Mouse (Mus musculus) heart, embryonic 14.5 days (tissue): ENCODE data around the gene Fam241a. TPM values are rescaled to one million over a fixed set of nuclear protein-coding genes. Genes with fewer than 3 reads are reported as not detected.

Source experiments
- ATAC-seq: fragments of 200-750 bp; cut with Nextera tagmentation; 2 replicates; pipeline ENCODE4 v1.8.0; 2017; ENCODE audit warnings: low read depth, moderate TSS enrichment; ENCODE audit not compliant: insufficient number of reproducible peaks, insufficient read depth, low FRiP score
- H3K27ac ChIP-seq, 2 experiments: fragments of 200-500 bp in 1 of 2; fragments of 300-500 bp in 1 of 2; sonication (generic) in 1 of 2; replicated peaks in 1 of 2; 2 replicates each; pipeline ENCODE4 v1.5.1; 2012 to 2014; ENCODE audit warnings: low read depth in 2 of 2, low read length in 2 of 2, control low read depth in 1 of 2, mild to moderate bottlenecking in 1 of 2, mixed read lengths in 1 of 2; ENCODE audit not compliant: control insufficient read depth in 1 of 2, insufficient read depth in 1 of 2
- H3K27me3 ChIP-seq: fragments of 300-500 bp; sonication (generic); 2 replicates; pipeline ENCODE4 v1.6.1; 2014; ENCODE audit warnings: mild to moderate bottlenecking, low read length, control low read depth; ENCODE audit not compliant: control insufficient read depth, insufficient read depth
- H3K36me3 ChIP-seq: fragments of 300-500 bp; sonication (generic); 2 replicates; pipeline ENCODE4 v1.6.1; 2014; ENCODE audit warnings: mild to moderate bottlenecking, control low read depth, low read length, mixed read lengths; ENCODE audit not compliant: control insufficient read depth, insufficient read depth
- H3K4me1 ChIP-seq, 2 experiments: fragments of 200-500 bp in 1 of 2; fragments of 300-500 bp in 1 of 2; sonication (generic) in 1 of 2; 2 replicates each; pipeline ENCODE4 v1.6.1; 2012 to 2014; ENCODE audit warnings: low read length in 2 of 2, control low read depth in 1 of 2, mixed read lengths in 1 of 2; ENCODE audit not compliant: control insufficient read depth in 2 of 2, insufficient read depth in 2 of 2
- H3K4me2 ChIP-seq: fragments of 300-500 bp; sonication (generic); 2 replicates; pipeline ENCODE4 v1.6.1; 2014; ENCODE audit warnings: mild to moderate bottlenecking, low read length
- H3K4me3 ChIP-seq, 2 experiments: fragments of 200-500 bp in 1 of 2; fragments of 300-500 bp in 1 of 2; sonication (generic) in 1 of 2; 2 replicates each; pipeline ENCODE4 v1.5.1; 2012 to 2014; ENCODE audit warnings: low read length in 2 of 2, mild to moderate bottlenecking in 2 of 2, control low read depth in 1 of 2, low read depth in 1 of 2, moderate library complexity in 1 of 2; ENCODE audit not compliant: control insufficient read depth in 1 of 2, insufficient read depth in 1 of 2
- H3K9ac ChIP-seq: fragments of 300-500 bp; sonication (generic); 2 replicates; pipeline ENCODE4 v1.6.1; 2014; ENCODE audit warnings: mild to moderate bottlenecking, low read length
- H3K9me3 ChIP-seq: fragments of 300-500 bp; sonication (generic); 2 replicates; pipeline ENCODE4 v1.6.1; 2016; ENCODE audit warnings: low read length, control low read depth; ENCODE audit not compliant: control insufficient read depth
- WGBS: fragments of 180-500 bp; shearing (Covaris S2); extraction: QIAGEN DNeasy Blood & Tissue Kit; methylation state at CpG from one replicate; pipeline ENCODE4 v1.1.7; 2014; 5-methylcytosine and 5-hydroxymethylcytosine counted together
- polyA plus RNA-seq: library from polyadenylated mRNA; unstranded; fragments of >200 nt; fragmentation: Nextera tagmentation; extraction: Ambion mirVana; gene quantifications from 2 replicates; pipeline ENCODE4 v1.2.1, GENCODE M21; 2014

The Fam241a gene
- polyA plus RNA-seq, 1 experiment from 2014 or later = 10.2 TPM

DNA sequence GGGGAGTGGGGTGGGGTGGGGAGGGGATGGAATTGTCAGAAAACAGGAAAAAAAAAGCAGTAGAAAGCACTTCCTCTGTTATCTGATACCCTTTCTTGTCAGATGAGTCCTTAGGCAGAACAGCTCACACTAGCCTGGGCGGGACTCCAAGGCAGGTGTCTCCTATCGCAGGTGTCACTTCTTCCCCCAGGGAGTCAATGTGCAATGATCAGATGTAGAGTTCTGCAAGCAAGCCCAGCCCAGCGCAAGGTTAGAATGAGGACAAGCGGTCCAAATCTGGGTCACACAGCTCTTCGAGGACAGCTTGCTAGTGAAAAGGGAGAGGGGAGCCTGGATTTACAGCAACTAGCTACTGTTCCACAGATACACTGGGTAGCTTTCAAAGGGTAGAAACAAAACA, 26.0 kb upstream of the Fam241a start:
- H3K27me3 ChIP-seq = no peaks in the 10 kb centered on the region
- peaks cover 0 to 3% of the 10 kb centered on the region in 2 experiments; a peak in 2 of 4 replicates for H3K4me1 ChIP-seq
- H3K4me3 ChIP-seq = no peak overlapping the region
- no peaks in the 10 kb centered on the region for H3K9me3 ChIP-seq
- no peak overlapping the region for H3K27ac ChIP-seq
- no peak for ATAC-seq
- H3K9ac ChIP-seq = no peak overlapping the region
- no peak overlapping the region for H3K4me2 ChIP-seq
- H3K36me3 ChIP-seq = no peaks in the 10 kb centered on the region
- 60% methylated on average over 5 of the region's 5 CpGs for WGBS

DNA sequence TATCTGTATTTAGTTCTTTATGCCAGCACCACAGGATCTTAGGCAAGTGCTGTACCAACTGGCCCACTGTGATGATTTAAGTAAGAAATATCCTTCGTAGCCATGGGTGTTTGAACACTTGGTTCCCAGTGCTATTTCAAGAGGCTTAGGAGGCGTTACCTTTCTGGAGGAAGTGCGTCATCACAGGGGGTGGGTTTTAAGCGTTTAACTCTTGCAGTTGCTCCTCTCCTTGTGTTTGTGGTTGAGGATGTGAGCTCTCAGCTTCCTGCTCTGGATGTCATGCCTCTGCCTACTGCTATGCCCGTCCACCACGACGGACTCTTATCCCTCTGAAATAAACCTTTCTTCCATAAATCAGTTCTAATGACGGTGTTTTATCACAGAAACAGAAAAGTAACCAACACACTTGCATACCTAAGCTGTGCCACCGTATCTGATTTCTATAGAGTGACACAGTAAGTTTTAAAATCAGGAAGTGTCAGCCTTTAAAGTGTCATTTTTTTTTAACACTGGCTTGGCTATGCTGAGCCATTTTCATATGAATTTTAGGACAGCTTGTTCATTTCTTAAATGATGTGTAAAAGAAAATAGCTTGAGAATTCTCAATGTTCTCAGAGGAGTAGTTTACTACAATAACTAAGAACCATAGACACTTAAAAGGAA, 22.0 kb upstream of the Fam241a start:
- H3K9me3 ChIP-seq = no peaks in the 10 kb centered on the region
- ATAC-seq = no peak
- H3K4me3 ChIP-seq = no peak overlapping the region
- H3K4me1 ChIP-seq = peaks cover 5 to 14% of the 10 kb centered on the region in 2 experiments; a peak in 3 of 4 replicates
- H3K4me2 ChIP-seq = no peak overlapping the region
- 67% methylated on average over 9 of the region's 9 CpGs for WGBS
- H3K27ac ChIP-seq = no peak overlapping the region
- no peak overlapping the region for H3K9ac ChIP-seq
- no peaks in the 10 kb centered on the region for H3K36me3 ChIP-seq
- no peaks in the 10 kb centered on the region for H3K27me3 ChIP-seq

DNA sequence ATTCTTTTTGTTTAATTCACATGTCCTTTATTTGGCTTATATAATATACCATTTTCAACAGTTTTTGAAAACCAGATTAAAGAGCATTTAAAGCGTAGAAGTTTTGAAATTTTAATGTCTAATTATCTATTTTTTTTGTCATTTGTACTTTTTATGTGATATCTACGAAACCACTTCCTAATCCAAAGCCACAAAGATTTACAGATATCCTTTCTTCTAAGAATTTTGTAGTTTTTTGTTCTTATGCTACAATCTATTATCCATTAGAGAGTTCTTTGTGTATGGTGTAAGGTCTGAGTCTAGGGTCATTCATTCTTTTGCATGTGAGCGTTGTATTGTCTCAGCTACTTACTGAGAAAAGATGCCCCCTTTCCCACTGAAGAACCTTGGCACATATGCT, 21.4 kb upstream of the Fam241a start:
- Histone ChIP-seq H3K9me3 (no peaks in the 10 kb centered on the region), H3K27me3 (no peaks in the 10 kb centered on the region), H3K36me3 (no peaks in the 10 kb centered on the region), H3K4me3 (no peak overlapping the region), H3K9ac (no peak overlapping the region), H3K4me2 (no peak overlapping the region), H3K4me1 (peaks cover 5 to 15% of the 10 kb centered on the region in 2 experiments; a peak in 3 of 4 replicates), H3K27ac (no peak overlapping the region)
- 87% methylated on average over 3 of the region's 3 CpGs for WGBS
- ATAC-seq = no peak

DNA sequence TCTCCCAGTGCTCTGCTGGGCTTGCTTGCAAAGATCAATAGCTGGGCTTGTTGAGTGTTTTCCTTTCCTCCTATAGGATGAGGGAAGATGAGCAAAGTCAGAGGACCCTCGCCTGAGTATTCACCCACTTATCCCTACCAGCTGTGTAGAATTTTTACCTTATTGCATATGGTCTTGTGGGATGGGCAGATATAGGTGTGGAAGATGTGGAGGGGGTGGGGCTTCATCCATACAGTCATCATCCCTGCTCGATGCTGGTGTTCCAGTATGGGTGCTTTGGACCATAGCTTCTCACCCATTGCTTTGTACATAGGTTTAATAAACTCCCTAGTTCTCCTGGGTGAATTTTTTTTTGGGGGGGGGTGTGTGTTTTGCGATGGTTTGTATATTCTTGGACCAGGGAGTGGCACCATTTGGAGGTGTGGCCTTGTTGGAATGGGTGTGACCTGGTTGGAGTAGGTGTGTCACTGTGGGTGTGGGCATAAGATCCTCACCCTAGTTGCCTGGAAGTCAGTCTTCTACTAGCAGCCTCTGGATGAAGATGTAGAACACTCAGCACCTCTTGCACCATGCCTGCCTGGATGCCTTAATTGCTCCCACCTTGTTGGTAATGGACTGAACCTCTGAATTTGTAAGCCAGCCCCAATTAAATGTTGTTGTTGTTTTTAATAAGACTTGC, 19.7 kb upstream of the Fam241a start:
- ATAC-seq = no peak
- H3K4me3 ChIP-seq = no peak overlapping the region
- H3K4me2 ChIP-seq = no peak overlapping the region
- H3K36me3 ChIP-seq = no peaks in the 10 kb centered on the region
- no peak overlapping the region for H3K27ac ChIP-seq
- H3K27me3 ChIP-seq = no peaks in the 10 kb centered on the region
- H3K9me3 ChIP-seq = no peaks in the 10 kb centered on the region
- no peak overlapping the region for H3K9ac ChIP-seq
- WGBS = 89% methylated on average over 3 of the region's 3 CpGs
- H3K4me1 ChIP-seq = peaks cover 5 to 15% of the 10 kb centered on the region in 2 experiments; a peak in 3 of 4 replicates

DNA sequence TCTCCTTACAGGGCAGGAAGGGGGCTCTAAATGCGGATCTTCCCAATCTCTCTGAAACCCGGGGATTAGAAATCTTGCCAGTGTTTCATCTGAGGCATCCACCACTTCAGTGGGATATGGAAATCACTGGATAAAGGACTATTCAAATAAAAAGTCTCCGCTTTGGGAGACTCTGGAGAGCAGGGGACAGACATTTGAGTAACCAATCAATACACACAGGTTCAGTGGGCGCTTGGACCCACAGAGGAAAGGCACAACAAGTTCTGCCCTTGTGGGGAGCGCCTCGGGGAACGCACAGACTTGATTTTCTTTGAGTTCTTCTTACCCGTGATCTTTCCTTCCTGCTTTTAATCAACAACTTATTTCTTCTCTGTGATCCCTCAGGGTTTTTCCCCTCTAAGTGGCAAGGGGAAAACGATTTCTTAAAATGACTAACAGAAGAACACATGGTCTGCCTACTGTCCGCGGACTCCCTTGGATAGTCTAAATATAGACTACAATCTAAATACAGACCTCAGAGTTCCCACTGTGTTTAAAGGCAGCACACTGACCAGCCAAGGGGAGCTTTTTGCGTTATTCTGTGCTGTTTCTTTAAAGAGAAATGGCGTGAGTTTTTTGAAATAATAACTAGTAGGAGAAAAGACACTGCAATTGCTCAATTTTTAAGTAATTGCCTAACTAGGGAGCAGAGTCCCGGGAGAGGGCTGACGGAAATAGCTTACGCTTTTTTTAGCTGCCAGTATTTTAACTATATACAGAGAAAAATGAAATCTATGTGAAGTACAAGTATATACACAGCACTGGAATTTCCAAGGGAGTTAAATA, 18.0 kb upstream of the Fam241a start:
- Histone ChIP-seq H3K27ac (peak overlapping the region; percentile 75 to 83), H3K9ac (peak overlapping the region; percentile 64), H3K4me3 (peak overlapping the region; percentile 25 to 32), H3K4me2 (peak overlapping the region; percentile 63), H3K27me3 (no peaks in the 10 kb centered on the region), H3K4me1 (peaks cover 5 to 15% of the 10 kb centered on the region in 2 experiments; a peak in 3 of 4 replicates), H3K36me3 (no peaks in the 10 kb centered on the region), H3K9me3 (peaks cover 3% of the 10 kb centered on the region; the same call in 1 of the 2 replicates)
- ATAC-seq = no peak
- WGBS = 22% methylated on average over 16 of the region's 16 CpGs

DNA sequence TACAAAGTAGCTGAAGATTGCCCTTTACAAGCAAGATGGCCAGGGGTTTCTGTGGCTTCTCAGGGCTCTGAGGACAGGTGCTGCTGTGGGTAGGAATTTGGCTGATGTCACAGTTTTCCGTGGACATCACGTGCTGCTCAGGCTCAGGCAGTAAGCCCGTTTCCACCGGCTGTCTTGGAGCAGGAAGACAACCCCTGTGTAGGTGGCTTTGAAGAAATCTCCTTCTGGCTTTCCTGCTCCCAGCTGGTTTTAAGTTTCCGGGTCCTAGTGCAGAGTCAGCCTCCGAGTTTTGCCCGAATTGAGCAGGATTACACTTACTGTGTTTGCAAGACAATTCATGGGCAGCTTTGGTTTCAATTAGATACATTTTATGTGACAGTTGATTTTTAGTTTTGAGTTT, 13.8 kb upstream of the Fam241a start:
- H3K4me2 ChIP-seq = no peak overlapping the region
- H3K27ac ChIP-seq = no peak overlapping the region
- WGBS = 70% methylated on average over 7 of the region's 7 CpGs
- no peaks in the 10 kb centered on the region for H3K36me3 ChIP-seq
- peaks cover 5 to 15% of the 10 kb centered on the region in 2 experiments; a peak in 3 of 4 replicates for H3K4me1 ChIP-seq
- no peak overlapping the region for H3K4me3 ChIP-seq
- no peaks in the 10 kb centered on the region for H3K27me3 ChIP-seq
- no peak overlapping the region for H3K9ac ChIP-seq
- no peak for ATAC-seq
- H3K9me3 ChIP-seq = peaks cover 6% of the 10 kb centered on the region; the same call in 1 of the 2 replicates

DNA sequence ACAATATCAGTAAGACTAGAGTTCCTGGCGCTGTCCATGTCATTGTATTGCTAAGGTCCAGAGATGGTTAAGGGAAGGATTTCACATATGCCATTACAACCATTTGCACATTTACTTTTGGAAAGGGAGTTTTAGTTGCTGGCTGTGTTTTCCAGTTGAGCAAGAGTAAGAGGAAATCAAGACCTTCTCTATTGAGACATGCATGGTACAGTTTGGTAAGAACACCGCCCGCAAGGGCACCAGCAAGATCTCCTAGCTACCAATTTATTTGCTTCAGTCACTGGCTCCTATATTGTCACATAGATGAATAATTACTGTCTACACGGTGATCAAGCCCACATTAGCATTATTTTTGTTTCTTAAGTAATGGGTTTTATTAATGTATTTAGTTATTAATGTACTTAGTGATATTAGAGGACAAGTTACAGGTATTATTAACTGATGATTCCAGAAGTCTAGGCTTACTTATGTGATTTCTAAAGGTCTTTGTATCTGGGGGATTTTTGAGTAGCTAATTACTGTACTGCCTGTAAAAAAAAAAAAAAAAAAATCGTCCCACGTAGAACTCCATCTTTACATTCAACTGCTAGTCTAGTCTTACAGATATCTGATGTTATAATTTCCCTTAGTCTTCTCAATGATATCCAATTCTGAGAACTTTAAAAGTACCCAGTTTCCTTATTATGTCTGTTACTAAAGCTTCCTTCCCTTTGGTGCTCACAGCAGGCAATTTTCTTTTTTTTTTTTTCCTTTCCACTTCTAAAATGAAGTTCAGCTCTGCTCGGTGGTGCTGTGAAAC, 944 bp downstream of the Fam241a start:
- peak overlapping the region in 1 of 2 experiments; percentile 59; a peak in 2 of 4 replicates for H3K27ac ChIP-seq
- no peak for ATAC-seq
- H3K4me1 ChIP-seq = 0 out of 4 replicates have a peak, but pooled peaks cover 0 to 5% of the 10 kb centered on the region in 2 experiments
- peak overlapping the region; percentile 75 for H3K4me2 ChIP-seq
- H3K9ac ChIP-seq = peak overlapping the region; percentile 81
- no peaks in the 10 kb centered on the region for H3K36me3 ChIP-seq
- no peaks in the 10 kb centered on the region for H3K27me3 ChIP-seq
- H3K4me3 ChIP-seq = peak overlapping the region; percentile 81 to 94
- WGBS = 43% methylated on average over 7 of the region's 7 CpGs
- no peaks in the 10 kb centered on the region for H3K9me3 ChIP-seq
